Mouse (Mus musculus): ENCODE results near the gene Fam81a. TPM values are rescaled to one million over a fixed set of nuclear protein-coding genes. Genes with fewer than 3 reads are reported as not detected.
A peak's percentile ranks its signal among the peaks of the same experiment; 100 is the strongest.

The Fam81a gene
- total RNA-seq (2021), result 10 to 100 TPM; 20.2 to 20.8 TPM

DNA sequence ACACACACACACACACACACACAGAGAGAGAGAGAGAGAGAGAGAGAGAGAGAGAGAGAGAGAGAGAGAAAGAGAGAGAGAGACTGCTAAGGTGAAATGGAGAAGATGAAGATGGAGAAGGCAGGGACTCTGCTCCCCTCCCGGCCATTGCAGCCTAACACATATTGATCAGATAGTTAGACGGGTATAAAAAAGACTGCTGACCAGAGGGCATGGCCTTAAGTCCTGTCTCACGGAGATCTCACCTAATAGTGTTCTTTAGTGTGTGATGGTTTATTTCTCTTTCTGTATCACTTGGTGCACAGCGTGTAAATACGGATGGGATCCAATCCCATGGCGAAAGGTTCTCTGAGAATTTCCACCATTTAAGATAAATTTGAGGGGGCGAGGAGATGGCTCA, at the start of gene Fam81a:
Gene Fam81a (minus strand): TSS at position 101 of the 400 bp plus-strand sequence.
- no peak for DNase-seq
- intact Hi-C loops (cut with DNase I), result no loop called here

DNA sequence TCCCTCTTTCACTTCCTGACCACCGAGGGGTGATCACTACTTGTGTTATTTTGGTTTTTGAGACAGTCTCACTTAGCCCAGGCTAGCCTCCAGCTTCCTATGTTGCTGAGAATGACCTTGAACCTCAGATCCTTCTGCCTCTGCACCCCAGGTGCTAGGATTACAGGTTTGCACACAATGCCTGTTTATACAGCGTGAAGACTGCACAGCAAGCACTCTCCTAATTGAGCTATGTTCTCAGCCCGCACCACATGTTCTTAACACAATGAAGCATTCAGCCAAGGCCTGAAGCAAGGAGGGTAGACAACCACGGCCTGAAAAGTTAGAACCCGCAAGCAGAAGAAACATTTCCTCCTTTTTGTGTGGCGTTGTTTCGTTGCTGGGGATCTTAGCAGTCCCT, 40.3 kb upstream of the Fam81a start:
- intact Hi-C loops (cut with DNase I), result no loop called here

DNA sequence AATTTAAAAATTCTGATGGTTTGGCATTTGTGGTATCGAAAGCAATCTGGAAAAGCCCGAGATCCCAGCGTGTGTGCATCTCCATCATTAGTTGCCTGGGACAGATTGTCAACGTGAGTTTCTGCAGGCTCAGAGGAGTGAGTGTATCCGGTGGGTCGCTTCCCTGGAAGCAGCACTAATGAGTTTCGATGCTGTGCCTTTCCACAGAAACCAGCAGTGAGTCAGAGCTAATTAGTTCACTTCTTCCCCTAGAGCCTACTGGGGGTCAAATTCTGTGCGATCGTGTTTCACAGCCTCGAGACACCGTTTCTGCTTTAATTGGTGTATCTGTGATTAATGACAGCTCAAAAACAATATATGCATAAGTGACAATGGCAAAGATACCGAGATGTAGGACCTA, 39.4 kb upstream of the Fam81a start:
- intact Hi-C loops (cut with DNase I), result no loop called here
- DNase-seq, result no peak

More for the DNA sequence above, 40.3 kb upstream of the Fam81a start:
- DNase-seq, result no peak

DNA sequence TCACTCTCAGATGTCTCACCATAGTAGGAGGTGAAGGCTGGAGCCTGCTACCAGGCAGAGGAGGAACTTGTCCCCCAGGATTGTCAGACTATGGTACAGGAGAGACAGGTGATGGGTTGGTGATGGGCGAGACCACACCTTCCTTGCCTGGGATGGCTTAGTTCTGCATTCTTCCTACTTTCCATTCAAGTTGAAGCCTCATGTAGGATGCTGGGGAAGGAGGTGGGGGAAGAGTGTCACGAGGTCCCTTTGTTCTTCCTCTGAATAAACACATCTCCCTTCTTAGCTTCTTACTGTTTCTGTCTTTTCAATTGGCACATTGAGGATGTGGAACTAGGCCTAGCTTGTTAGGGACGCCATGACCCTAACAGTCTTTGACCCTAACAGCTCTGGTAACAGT, 33.9 kb upstream of the Fam81a start:
- intact Hi-C loops (cut with DNase I), result no loop called here
- DNase-seq, result no peak

DNA sequence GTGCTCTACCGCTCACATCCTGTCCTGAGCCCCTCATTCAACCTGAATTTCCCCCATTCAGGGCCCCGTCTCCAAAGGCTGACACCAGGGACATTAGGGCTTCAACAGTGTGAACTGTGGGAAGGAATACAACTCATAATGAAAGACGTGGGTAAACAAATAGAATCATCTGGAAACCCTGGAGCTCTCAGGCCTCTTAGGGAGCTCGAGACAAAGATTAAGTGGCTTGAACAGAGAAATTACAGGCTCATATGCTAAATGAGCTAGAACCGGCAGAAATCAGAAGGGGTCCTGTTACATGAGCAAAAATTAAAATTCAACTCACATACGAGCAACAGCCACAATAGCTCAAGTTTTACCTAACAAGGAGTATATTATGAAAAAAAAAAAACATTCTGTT, 32.5 kb upstream of the Fam81a start:
- DNase-seq, result no peak
- intact Hi-C loops (cut with DNase I), result no loop called here

DNA sequence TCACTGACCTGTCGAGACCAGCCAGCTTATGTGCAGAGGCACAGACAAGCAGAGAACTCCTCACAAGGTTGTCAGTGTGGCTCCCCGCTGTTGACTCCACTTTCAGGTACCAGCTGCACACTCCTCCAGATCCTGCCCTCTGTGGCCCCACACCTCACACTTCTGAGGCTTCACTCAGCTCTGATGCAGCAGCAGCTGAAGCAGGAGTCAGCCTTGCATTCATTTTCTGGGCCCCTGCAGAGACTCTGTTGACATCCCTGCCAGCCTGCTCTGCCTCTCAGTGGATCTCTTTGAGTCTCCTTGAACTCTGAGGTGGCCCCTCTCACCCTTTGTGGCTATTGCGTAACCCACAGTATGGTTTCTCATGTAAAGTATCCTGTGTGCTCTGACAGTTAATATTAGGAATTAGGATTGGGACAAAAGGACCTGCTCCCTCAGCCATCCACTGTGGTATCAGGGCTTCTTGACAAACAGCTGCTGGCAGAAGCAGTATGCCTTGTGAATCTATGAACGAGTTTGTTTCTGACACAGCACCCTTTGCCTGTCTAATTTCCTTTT, 32.0 kb upstream of the Fam81a start:
- intact Hi-C loops (cut with DNase I), result no loop called here
- no peak for DNase-seq

DNA sequence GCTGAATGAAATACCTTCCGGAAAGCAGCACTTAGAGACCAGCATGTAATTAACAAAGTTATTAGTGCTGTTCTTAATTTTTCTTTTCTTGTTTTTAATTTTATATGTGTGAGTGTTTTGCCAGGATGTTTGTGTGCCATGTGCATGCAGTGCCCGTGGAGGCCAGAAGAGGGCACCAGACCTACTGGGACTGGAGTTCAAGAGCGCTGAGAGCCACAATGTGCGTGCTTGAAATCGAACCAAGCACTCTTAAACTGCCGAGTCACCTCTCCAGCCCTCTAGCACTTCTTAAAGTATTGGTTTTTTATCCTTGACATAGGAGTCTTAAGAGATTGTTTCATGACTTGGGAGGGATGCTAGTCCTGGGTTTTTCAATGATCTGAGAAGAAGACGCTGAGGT, 26.6 kb upstream of the Fam81a start:
- intact Hi-C loops (cut with DNase I), result no loop called here
- DNase-seq, result peak in 1 of 2 experiments; percentile 10

DNA sequence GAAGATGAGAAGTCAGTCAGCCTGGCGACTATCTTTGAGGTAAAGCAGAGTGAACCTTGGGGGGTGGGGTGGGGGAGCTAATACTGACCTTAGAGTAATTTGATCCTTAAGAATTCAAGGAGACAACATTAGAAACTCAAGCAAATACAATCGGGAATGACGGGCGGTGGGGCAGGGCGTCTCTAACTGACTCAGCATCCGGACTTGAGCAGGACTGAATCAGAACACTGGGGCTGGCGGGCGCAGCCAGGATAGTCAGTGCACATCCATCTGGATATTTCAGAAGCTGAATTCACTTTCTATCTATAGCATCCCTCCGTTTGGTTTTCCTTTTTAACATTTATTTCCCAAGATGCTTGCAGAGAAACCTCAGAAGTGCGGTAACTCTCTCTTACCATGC, 17.7 kb upstream of the Fam81a start:
- intact Hi-C loops (cut with DNase I), result no loop called here
- no peak for DNase-seq

DNA sequence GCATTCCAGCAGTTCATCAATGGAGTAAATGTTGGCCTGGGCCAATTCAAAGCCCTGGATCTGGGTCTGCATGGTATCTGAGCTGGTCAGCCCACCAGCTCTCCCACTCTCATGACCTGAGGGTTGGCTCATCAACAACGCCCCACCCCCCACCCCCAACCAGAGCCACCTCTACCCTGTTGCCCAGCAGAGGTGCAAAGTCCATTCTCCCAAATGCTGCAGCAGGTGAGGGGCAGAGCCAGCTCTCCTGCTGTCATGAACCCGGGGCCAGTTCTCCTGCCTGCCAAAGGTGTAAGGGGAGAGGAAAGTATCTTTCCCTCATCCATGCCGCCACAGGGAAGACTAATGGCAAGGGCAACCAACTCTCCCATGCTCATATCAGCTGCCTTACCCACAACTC, 5.3 kb upstream of the Fam81a start:
- no peak for DNase-seq
- intact Hi-C loops (cut with DNase I), result no loop called here

DNA sequence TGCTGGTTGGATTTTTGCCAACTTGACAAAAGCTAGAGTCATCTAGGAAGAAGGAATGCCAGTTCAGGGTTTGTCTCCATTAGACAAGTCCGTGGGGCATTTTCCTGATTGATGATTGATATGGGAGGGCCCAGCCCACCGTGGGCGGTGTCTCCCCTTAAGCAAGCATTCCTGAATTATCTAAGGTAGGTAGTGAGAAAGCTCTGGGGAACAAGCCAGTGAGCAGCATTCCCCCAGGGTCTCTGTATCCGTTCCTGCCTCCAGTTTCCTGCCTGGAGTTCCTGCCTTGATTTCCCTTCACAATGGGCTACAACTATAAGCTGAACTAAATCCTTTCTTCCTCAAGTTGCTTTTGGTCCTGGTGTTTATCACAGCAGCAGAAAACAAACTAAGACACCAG, 3.1 kb upstream of the Fam81a start:
- intact Hi-C loops (cut with DNase I), result no loop called here
- DNase-seq, result no peak

DNA sequence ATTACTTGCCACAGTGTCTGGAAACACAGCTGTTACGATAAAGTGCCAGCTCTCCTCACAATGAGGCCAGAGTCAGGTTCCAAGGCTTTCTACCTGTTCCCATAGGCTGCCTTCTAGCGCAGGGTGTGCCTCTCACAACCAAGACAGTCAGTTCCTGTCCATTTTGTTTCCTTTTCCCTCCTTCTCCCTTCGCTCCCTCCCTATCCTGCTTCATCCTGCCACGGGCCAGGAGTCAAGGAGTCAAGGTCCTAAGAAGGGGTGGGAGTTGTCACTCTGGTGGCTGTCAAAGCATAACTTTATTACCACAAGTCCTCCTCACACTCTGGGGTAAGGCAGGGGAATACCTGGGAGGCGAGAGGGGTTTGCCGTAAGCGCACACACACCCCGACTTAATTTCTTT, 966 bp upstream of the Fam81a start:
- intact Hi-C loops (cut with DNase I), result no loop called here

DNA sequence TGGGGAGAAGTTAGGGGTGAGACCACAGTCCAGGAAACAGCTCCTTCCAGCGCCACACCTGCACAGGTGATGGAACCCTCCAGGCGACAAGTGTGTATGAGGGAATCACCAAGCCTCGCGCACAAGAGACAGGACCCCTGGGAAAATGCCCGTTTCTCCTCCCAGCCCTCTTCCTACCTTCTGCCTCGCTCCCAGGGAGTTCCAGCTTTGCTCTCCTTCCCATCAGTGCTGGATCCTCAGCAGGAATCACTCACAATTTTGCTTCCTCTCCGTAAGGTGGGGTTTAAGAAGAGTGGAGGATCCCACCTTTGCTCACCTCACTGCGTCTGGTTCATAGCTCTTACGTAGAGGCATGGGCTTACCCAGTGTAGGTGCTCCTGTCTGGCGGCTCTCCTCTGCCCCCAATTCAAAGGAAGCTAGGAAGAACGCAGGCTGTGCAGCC, 454 bp downstream of the Fam81a start:
- DNase-seq, result no peak
- intact Hi-C loops (cut with DNase I), result no loop called here

More for the DNA sequence above, 966 bp upstream of the Fam81a start:
- DNase-seq, result no peak

DNA sequence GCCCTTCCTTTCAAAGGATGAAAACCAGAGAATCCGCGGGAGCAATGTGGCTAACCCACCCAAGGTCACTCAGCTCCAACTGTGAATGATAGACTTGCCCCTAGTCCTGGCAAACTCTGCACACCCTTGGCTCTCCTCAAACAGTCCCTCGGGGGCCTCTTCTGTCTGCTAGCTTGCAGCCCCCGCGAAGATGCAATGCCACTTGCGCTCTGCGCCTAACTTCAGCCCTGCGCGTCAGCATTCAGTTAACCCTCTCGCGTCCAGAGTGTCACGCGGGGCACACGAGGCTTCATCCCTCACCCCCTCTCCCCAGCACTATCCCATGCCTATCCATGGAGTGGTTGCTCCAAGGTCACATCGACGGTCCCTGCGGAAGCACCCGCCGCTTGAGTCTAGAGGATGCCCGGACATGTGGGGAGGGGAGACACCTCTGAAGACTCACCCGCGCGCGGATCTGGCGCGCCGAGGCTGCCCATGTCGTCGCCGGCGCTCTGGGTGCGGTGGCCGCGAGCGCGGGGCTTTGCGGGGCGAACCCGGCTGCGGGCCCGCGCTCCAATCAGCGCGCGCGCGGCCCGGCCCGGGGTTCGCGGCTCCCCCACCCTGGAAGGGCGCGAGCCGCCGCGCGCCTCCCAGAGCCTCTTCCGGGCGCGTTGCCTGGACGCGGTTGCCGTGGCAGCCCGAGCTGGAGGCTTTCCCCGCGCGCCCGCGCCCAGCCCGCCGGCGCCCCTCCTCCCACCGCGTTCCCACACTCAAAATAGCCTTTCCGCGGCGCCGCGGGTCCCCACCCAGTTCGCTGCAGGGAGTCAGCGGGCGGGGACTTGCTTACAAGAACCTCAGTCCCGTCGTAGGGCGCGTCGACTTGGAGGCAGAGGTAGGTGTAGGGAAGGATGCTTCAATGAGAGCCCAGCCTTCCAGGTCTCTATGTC, 1.2 kb downstream of the Fam81a start:
- DNase-seq, result peak; percentile 76 to 84
- intact Hi-C loops (cut with DNase I), result no loop called here

DNA sequence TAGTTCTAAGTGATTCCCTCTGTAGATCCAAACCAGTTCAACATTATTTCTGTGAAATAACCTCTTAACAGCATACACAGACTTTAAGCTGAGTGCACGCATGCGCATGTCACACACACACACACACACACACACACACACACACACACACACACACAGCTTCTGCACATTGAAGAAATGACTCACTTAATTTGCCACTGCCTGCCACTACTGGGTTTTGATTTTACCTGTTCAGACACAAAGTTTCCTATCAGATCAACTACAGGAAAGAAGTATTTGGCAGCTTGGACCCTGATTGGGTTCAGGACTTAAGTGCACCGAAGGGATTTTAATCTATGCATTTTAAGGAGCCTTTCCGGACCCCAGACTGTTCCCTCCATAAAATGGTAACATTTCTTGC, 2.0 kb downstream of the Fam81a start:
- intact Hi-C loops (cut with DNase I), result no loop called here
- peak in 1 of 2 experiments; percentile 9 for DNase-seq

DNA sequence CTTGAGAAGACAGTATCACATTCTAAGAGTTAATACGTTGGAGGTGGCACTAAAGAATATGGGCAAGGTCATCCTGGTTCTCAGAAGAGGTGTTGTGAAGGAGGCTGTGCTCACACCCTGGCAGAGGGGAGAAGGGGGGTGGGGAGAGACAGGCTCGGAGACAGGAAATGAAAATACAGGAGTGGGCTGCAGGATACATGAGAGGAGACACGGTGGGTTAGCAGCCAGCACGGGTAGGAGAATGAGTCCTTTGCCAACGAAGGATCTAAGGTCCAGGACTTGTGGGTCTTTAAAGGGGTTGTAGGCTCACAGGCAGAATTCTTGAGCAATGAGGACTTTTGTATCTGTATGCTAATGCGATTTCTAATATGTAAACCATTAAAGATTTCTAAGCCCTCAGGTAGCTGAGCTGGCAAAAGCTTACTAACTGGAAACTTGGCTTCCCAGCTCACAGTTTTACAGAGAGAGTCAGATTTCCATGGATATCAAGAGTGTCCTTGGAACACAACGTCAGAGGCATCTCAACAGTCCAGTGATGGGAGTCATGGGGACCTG, 3.0 kb downstream of the Fam81a start:
- DNase-seq, result peak; percentile 5 to 7
- intact Hi-C loops (cut with DNase I), result no loop called here

DNA sequence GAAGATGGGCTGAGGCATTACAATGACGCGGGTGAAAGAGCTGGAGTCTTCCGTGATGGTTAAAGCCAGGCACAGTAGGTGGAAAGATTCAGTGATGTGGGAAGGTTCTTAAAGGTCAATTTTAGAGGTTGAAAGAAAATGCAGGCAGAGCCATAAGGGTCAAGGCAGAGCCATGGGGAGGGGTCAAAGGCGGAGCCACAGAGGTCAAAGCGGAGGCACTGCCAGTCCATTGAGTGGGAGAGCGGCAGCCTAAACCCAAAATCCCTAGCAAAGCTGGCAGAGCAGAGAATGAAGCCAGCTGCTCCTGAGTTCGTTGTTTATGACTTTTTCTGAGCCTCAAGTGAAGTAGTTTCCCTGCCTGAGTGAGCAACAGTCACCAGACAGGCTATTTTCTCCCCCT, 3.8 kb downstream of the Fam81a start:
- no peak for DNase-seq
- intact Hi-C loops (cut with DNase I), result no loop called here

DNA sequence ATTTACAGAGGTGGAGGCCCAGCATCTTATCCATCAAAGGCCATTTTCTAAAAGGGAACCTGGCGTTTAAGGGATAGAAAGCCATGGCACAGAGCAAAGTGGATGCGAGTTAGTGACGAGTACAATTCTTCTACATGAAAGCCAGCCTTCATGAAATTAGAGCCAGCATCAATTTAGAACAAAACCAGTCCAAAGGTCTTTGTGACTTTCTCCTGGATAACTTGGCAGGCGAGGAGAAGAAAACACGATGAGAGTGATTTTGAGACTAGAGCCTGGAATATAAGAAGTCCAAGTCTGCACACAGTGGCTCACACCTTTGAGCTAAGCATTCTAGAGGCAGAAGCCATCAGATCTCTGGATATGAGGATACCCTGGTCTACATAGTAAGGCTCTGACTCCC, 4.4 kb downstream of the Fam81a start:
- no peak for DNase-seq
- intact Hi-C loops (cut with DNase I), result no loop called here

DNA sequence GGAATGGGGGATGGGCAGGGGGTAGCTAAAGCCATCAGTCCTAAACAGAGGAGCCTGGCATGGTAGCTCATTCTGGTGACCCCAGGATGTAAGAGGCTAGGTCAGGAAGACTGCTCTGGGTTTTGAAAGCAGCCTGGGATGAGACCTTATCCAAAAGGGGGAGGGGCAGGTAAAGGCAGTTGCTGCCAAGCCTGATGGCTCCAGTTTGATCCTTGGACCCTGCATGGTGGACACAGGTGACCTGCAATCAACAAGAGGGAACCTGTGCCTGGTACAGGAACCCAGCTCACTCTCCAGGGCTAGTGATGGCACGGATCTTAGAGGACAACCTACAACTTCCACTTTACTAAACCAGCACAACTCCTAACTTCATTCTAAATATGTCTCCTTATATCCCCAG, 7.2 kb downstream of the Fam81a start:
- no peak for DNase-seq
- intact Hi-C loops (cut with DNase I), result no loop called here

DNA sequence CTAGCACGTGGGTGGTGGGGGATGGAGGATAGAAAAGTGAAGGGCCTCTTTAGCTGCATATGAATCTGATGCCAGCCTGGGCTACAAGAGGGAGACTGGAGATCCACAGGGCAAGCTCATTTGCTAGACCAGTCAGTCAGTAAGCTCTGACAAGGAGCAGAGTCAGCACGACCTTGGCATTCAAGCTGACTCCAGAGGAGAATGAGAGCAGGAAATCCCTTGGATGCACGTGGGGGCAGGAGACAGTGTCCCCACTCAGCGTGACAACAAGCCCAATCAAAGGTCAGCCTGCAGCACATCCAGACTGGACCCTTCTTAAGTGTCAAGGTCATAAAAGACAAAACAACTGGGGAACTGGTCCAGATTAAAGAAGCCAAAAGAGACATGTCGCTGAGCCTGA, 7.6 kb downstream of the Fam81a start:
- intact Hi-C loops (cut with DNase I), result no loop called here
- DNase-seq, result no peak

DNA sequence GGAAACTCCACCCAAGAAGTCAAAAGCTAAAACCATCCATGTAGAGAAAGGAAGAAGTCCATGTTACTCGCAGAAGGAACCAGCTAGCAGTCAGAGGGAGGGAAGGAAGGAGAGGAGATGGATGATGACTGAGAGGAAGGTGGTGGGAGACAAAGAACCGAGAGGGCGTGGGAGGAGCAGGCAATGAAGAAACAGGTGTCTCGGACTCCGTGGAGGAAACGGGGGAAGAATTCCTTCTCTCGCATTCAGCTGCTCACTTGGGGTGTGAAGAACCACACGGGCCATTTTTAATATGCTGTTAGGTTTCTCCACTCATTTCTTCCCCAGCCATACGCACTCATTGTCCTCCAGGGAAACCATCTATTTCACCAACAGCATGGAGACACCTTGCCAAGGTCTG, 8.1 kb downstream of the Fam81a start:
- DNase-seq, result no peak
- intact Hi-C loops (cut with DNase I), result no loop called here

DNA sequence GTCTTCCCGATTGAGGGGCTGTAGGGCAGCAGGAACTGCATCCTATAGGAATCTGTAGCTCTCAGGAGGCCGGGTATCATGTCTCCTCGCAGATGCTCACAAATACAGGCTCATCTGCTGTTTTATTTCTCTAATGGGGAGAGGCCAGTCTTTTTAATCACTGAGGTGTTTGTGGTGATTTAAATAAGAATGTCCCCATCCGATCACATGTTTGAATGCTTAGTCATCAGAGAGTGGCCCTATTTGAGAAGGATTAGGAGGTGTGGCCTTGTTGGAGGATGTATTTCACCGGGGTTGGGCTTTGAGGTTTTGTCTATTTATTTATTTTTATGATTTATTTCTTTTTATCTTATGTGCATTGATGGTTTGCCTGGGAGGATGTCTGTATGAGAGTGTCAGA, 11.6 kb downstream of the Fam81a start:
- no peak for DNase-seq
- intact Hi-C loops (cut with DNase I), result no loop called here

DNA sequence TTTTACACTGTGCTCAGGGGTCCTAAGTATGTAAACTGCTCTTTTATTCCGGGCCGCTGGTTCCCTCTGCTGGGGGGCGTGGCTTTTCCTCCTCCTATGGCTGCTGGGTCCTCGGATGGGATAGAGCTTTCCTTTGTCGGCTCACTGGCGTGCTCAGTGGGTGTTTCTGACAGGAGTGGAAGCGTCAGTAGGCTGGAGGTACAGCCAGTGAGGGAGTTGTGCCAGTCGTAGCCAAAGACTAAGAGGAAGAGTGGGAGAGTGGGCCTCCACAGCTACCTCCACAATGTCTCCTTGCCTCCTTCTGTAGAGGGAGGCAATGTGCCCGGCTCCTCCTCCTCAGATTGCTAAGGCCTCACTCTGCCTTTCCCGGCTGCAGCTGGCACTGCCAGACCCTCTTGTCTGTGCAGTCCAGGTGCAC, 30.5 kb downstream of the Fam81a start:
- DNase-seq, result no peak
- intact Hi-C loops (cut with DNase I), result no loop called here
